In genomic region chr6:139878362-139878696, GRCm38 (mm10) we compare ENCODE assay signal across 18 mouse cellular contexts.
DNase-seq lines count a peak whose midpoint lies in the region; ATAC-seq and TF ChIP-seq lines count a peak whose summit lies in the region.
"Had no signal": no experiment of that assay in that cellular context is flagged by ENCODE, and none has a peak within 500 bp of the region (broad histone marks: within the 10 kb centered on the region; RNA-seq: fewer than 3 reads in every experiment).

No protein-coding gene starts in this region.

- 48% methylated on average over 1 of the region's 1 CpGs for WGBS in lung, embryonic 16.5 days
- 27% methylated on average over 1 of the region's 1 CpGs for WGBS in stomach, postnatal 0 days

- intact Hi-C loops in heart, postnatal 25 days (cut with DNase I), result no loop called here

- no peak for TF ChIP-seq CTCF in stomach, postnatal 0 days (IDR thresholded peaks at IDR 0.05; ENCODE audit: low read depth)

- H3K4me1 ChIP-seq in lung, embryonic 16.5 days (replicated peaks; ENCODE audit: control insufficient read depth, insufficient read depth, low read length), result peaks cover 10% of the 10 kb centered on the region
- H3K4me1 ChIP-seq in stomach, postnatal 0 days (replicated peaks; ENCODE audit: control insufficient read depth, insufficient read depth), result no peaks in the 10 kb centered on the region
- H3K4me1 ChIP-seq: limb, embryonic 13.5 days had no signal

- no peak overlapping the region for H3K9ac ChIP-seq in lung, embryonic 16.5 days (ENCODE audit: low read length)
- no peak overlapping the region for H3K9ac ChIP-seq in stomach, postnatal 0 days (ENCODE audit: low read length)
- H3K9ac ChIP-seq: forebrain, postnatal 0 days; hindbrain, embryonic 13.5 days; limb, embryonic 13.5 days had no signal

- H3K27ac ChIP-seq in lung, embryonic 16.5 days (ENCODE audit: low read length), result 0 out of 2 replicates have a peak overlapping the region, but pooled peaks have one; percentile 8
- H3K27ac ChIP-seq in stomach, postnatal 0 days (replicated peaks), result no peak overlapping the region
- H3K27ac ChIP-seq: hindbrain, embryonic 13.5 days; limb, embryonic 13.5 days; macrophage had no signal

- no peak overlapping the region for H3K4me2 ChIP-seq in lung, embryonic 16.5 days (ENCODE audit: low read depth, low read length)
- H3K4me2 ChIP-seq in stomach, postnatal 0 days (replicated peaks; ENCODE audit: low read depth), result no peak overlapping the region
- H3K4me2 ChIP-seq: hindbrain, embryonic 13.5 days; limb, embryonic 13.5 days had no signal

- DNase-seq in heart, adult 8-10 months (ENCODE audit: low spot score), result peak; percentile 41
- no peak for DNase-seq in heart, postnatal 25 days (ENCODE audit: low spot score)
- DNase-seq in lung, postnatal 4 days, result no peak
- peak; percentile 25 for DNase-seq in lung, postnatal 10 days
- no peak for DNase-seq in stomach, postnatal 0 days (ENCODE audit: low spot score)
- DNase-seq: cerebellum, adult 2 months; embryo, embryonic 11 days; forebrain, postnatal 0 days; kidney, postnatal 14 days; midbrain, embryonic 14.5 days; thymus, adult 2 months had no signal

- H3K9me3 ChIP-seq in lung, embryonic 16.5 days (ENCODE audit: control insufficient read depth, low read length), result no peaks in the 10 kb centered on the region
- no peaks in the 10 kb centered on the region for H3K9me3 ChIP-seq in stomach, postnatal 0 days (ENCODE audit: control insufficient read depth, low read length)
- H3K9me3 ChIP-seq: hindbrain, embryonic 13.5 days; limb, embryonic 13.5 days had no signal

- peak; percentile 63 for ATAC-seq in lung, embryonic 16.5 days (ENCODE audit: low read depth)
- peak; percentile 72; the same call in 1 of the 2 replicates for ATAC-seq in stomach, postnatal 0 days (ENCODE audit: low FRiP score, low TSS enrichment)
- no peak for ATAC-seq in megakaryocyte progenitor cell, adult 5-6 weeks (replicated peaks; ENCODE audit: poor library complexity)
- ATAC-seq: CD4-positive, CD25-positive, alpha-beta regulatory T cell, adult 4 months; forebrain, postnatal 0 days; intestine, embryonic 16.5 days had no signal

- no peaks in the 10 kb centered on the region for H3K36me3 ChIP-seq in lung, embryonic 16.5 days (ENCODE audit: control insufficient read depth, insufficient read depth, low read length)
- no peaks in the 10 kb centered on the region for H3K36me3 ChIP-seq in stomach, postnatal 0 days (ENCODE audit: control insufficient read depth, insufficient read depth, low read length)
- H3K36me3 ChIP-seq: hindbrain, embryonic 13.5 days; limb, embryonic 13.5 days had no signal

- no peaks in the 10 kb centered on the region for H3K27me3 ChIP-seq in lung, embryonic 16.5 days (ENCODE audit: control insufficient read depth, insufficient read depth, low read depth, low read length)
- no peaks in the 10 kb centered on the region for H3K27me3 ChIP-seq in stomach, postnatal 0 days (ENCODE audit: control insufficient read depth, insufficient read depth, low read length)
- H3K27me3 ChIP-seq: hindbrain, embryonic 13.5 days; limb, embryonic 13.5 days had no signal

- H3K4me3 ChIP-seq in lung, embryonic 16.5 days (ENCODE audit: low read length), result no peak overlapping the region
- no peak overlapping the region for H3K4me3 ChIP-seq in stomach, postnatal 0 days (ENCODE audit: low read depth, low read length)
- H3K4me3 ChIP-seq: hindbrain, embryonic 13.5 days; limb, embryonic 13.5 days had no signal

- TF ChIP-seq EP300 in stomach, postnatal 0 days (optimal IDR thresholded peaks at IDR 0.05), result no peak

Comparison
In these comparisons a context has a peak if more than half of its experiments do, and no peak if none do; other contexts are left out.
1. DNase-seq: peak in heart, adult 8-10 months (single experiment) and lung, postnatal 10 days (single experiment); none in heart, postnatal 25 days (single experiment), lung, postnatal 4 days (0 of 2) and stomach, postnatal 0 days (single experiment).